Mouse (Mus musculus) embryonic facial prominence, embryonic 11.5 days (tissue): ENCODE data around the gene Gm3239. TPM values are rescaled to one million over a fixed set of nuclear protein-coding genes. Genes with fewer than 3 reads are reported as not detected.
"Not testable (repeated sequence)": the region's sequence is repeated elsewhere in the genome, so short reads cannot be mapped to it uniquely, and the experiment has no call there.

Experiments
- ATAC-seq: fragments of 200-750 bp; cut with Nextera tagmentation; replicated peaks from 2 replicates; pipeline ENCODE4 v1.8.0; 2017; ENCODE audit warnings: low read depth; ENCODE audit not compliant: insufficient number of reproducible peaks, low FRiP score, low TSS enrichment
- DNase-seq: peaks from one replicate; pipeline ENCODE4 v3.0.0-alpha.2; 2015; ENCODE audit warnings: low spot score
- H3K27ac ChIP-seq: fragments of 300-500 bp; sonication (generic); replicated peaks from 2 replicates; pipeline ENCODE4 v1.5.1; 2014; ENCODE audit warnings: mild to moderate bottlenecking, low read depth, low read length, control low read depth
- H3K27me3 ChIP-seq: fragments of 300-500 bp; sonication (generic); 2 replicates; pipeline ENCODE4 v1.6.1; 2014; ENCODE audit warnings: mild to moderate bottlenecking, low read length, moderate library complexity, mixed read lengths; ENCODE audit not compliant: control insufficient read depth, insufficient read depth
- H3K36me3 ChIP-seq: fragments of 300-500 bp; sonication (generic); replicated peaks from 2 replicates; pipeline ENCODE4 v1.6.1; 2014; ENCODE audit warnings: low read depth, mild to moderate bottlenecking, low read length, moderate library complexity, mixed read lengths; ENCODE audit not compliant: control insufficient read depth, insufficient read depth
- H3K4me1 ChIP-seq: fragments of 300-500 bp; sonication (generic); 2 replicates; pipeline ENCODE4 v1.6.1; 2014; ENCODE audit warnings: low read length, mixed read lengths; ENCODE audit not compliant: control insufficient read depth, insufficient read depth
- H3K4me2 ChIP-seq: fragments of 300-500 bp; sonication (generic); 2 replicates; pipeline ENCODE4 v1.6.1; 2014; ENCODE audit warnings: low read depth, mild to moderate bottlenecking, control low read depth, low read length, moderate library complexity
- H3K4me3 ChIP-seq: fragments of 300-500 bp; sonication (generic); 2 replicates; pipeline ENCODE4 v1.5.1; 2014; ENCODE audit warnings: low read depth, low read length, control low read depth
- H3K9ac ChIP-seq: fragments of 300-500 bp; sonication (generic); replicated peaks from 2 replicates; pipeline ENCODE4 v1.6.1; 2014; ENCODE audit warnings: mild to moderate bottlenecking, control low read depth, low read length
- H3K9me3 ChIP-seq: fragments of 300-500 bp; sonication (generic); replicated peaks from 2 replicates; pipeline ENCODE4 v1.6.1; 2016; ENCODE audit warnings: mild to moderate bottlenecking, low read length, inconsistent platforms, mixed read lengths; ENCODE audit not compliant: control insufficient read depth
- WGBS: fragments of 180-500 bp; shearing (Covaris S2); extraction: QIAGEN DNeasy Blood & Tissue Kit; methylation state at CpG from one replicate; pipeline ENCODE4 v1.1.7; 2014; 5-methylcytosine and 5-hydroxymethylcytosine counted together
- polyA plus RNA-seq: library from polyadenylated mRNA; unstranded; fragments of >200 nt; fragmentation: Nextera tagmentation; extraction: Ambion mirVana; gene quantifications from 2 replicates; pipeline ENCODE4 v1.2.1, GENCODE M21; 2014

Gm3239 gene
- 0.31 and 0.35 TPM in 2 replicates for polyA plus RNA-seq

GRCm38 (mm10) chr14:4663892-4664291 lies at the start of gene Gm3239:
Gm3239 (plus strand) TSS chr14:4664192.
- not testable (repeated sequence) for H3K27me3 ChIP-seq, H3K4me2 ChIP-seq, H3K4me3 ChIP-seq, H3K4me1 ChIP-seq, ATAC-seq, DNase-seq, H3K9ac ChIP-seq, H3K9me3 ChIP-seq, H3K27ac ChIP-seq, H3K36me3 ChIP-seq
- WGBS, result no CpG with 5 or more reads among the region's 2 CpGs

DNA sequence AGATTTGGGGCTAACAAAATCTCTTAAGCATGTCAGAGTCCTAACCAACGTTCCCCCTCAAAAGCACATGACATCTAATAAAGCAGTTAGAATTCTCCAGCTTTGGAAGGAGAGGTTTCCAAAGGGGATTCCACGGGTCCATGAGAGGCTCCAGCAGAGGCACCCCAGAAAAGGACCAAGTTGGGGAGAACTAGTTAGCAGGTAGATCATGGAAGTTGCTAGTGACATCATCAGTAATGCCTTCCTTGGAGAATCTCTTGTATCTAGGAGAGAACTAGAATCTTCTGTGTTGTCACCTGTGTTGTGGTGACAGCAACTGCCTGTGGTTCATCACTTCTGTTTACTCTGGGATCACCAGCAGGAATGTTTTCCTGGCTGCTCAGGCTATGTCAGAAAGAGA lies 31.9 kb upstream of the Gm3239 start, which contains the start of gene Gm8159:
Gene Gm8159 (plus strand): TSS at position 301 of the 400 bp plus-strand sequence.
- H3K9ac ChIP-seq, ATAC-seq, DNase-seq, H3K9me3 ChIP-seq, H3K27ac ChIP-seq, H3K4me2 ChIP-seq, H3K4me1 ChIP-seq, H3K4me3 ChIP-seq, H3K36me3 ChIP-seq, H3K27me3 ChIP-seq: not testable (repeated sequence)
- no CpG with 5 or more reads among the region's 2 CpGs for WGBS

- not testable (repeated sequence) for H3K9ac ChIP-seq, H3K9me3 ChIP-seq, H3K4me3 ChIP-seq, H3K27ac ChIP-seq, H3K27me3 ChIP-seq, ATAC-seq, H3K36me3 ChIP-seq, H3K4me1 ChIP-seq
- peak; percentile 0 for DNase-seq
- WGBS, result 3% methylated on average over 7 of the region's 18 CpGs
- H3K4me2 ChIP-seq, result peak overlapping the region; percentile 27; the same call in 1 of the 2 replicates
Observed at GRCm38 (mm10) chr14:4649309-4649708, 14.7 kb upstream of the Gm3239 start.

DNA sequence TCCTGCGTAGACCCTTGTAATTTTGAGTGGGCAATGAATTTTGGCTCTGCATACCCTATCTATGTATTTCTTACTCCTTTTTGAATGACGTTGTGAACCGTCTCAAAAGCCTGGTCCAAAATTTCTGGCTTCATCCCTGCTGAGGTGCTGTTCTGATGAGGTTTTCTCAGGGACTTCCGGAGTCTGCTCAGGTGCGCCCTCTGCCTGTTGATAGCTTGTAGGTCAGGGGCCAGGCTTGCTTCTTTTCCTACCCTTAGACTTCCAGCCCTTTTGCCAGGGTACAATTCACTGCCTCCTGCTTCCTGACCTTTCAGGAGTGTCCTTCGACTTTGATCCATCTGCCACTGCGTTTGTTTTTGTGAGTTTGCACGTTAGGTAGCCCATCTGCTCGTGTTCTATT lies 13.7 kb upstream of the Gm3239 start:
- not testable (repeated sequence) for H3K27ac ChIP-seq, H3K27me3 ChIP-seq, H3K4me2 ChIP-seq, H3K9ac ChIP-seq, H3K36me3 ChIP-seq, H3K4me3 ChIP-seq, H3K9me3 ChIP-seq, DNase-seq, ATAC-seq, H3K4me1 ChIP-seq
- 0% methylated on average over 3 of the region's 9 CpGs for WGBS

- H3K4me2 ChIP-seq, H3K36me3 ChIP-seq: not testable (repeated sequence)
- 84% methylated on average over 1 of the region's 2 CpGs for WGBS
Observed at GRCm38 (mm10) chr14:4708938-4709337, 44.9 kb downstream of the Gm3239 start, which contains the start of gene Gm7876. Gm7876 (plus strand) TSS chr14:4709238.

More at GRCm38 (mm10) chr14:4708938-4709337, 44.9 kb downstream of the Gm3239 start, which contains the start of gene Gm7876:
- not testable (repeated sequence) for H3K9me3 ChIP-seq, H3K4me1 ChIP-seq, DNase-seq, H3K9ac ChIP-seq, H3K27me3 ChIP-seq, H3K27ac ChIP-seq, ATAC-seq, H3K4me3 ChIP-seq

Other genes with a start within 250 kb of the Gm3239 start
- 1.1 and 1.4 TPM in 2 replicates for gene Gm3164, start 248.7 kb upstream of the Gm3239 start, polyA plus RNA-seq
- not detected in 2 replicates for gene Gm3173, start 233.2 kb upstream of the Gm3239 start, polyA plus RNA-seq
- gene Gm3182, start 182.4 kb upstream of the Gm3239 start, polyA plus RNA-seq, result not detected in 2 replicates
- gene Gm3047, start 108.8 kb upstream of the Gm3239 start, polyA plus RNA-seq, result not detected in 2 replicates
- not detected in 2 replicates for gene Gm8159, start 31.8 kb upstream of the Gm3239 start, polyA plus RNA-seq
- gene Gm7876, start 45.0 kb downstream of the Gm3239 start, polyA plus RNA-seq, result not detected in 2 replicates
- gene Gm3252, start 62.6 kb downstream of the Gm3239 start, polyA plus RNA-seq, result 0.81 and 0.88 TPM in 2 replicates
- gene Gm9602, start 112.1 kb downstream of the Gm3239 start, polyA plus RNA-seq, result not detected in 2 replicates
- gene Gm3269, start 173.9 kb downstream of the Gm3239 start, polyA plus RNA-seq, result not detected in 2 replicates
- gene Gm3264, start 191.4 kb downstream of the Gm3239 start, polyA plus RNA-seq, result 1.1 and 1.7 TPM in 2 replicates
- gene Gm3278, start 228.2 kb downstream of the Gm3239 start, polyA plus RNA-seq, result not detected in 2 replicates